Mouse (Mus musculus) monocyte, adult 5-6 weeks (primary cell): ENCODE results near the gene Cdc34. TPM values are rescaled to one million over a fixed set of nuclear protein-coding genes. Genes with fewer than 3 reads are reported as not detected.

Experiments
- ATAC-seq: fragments of 153-309, 156-312 bp; replicated peaks from 2 replicates; pipeline ENCODE4 v1.8.0; 2017; ENCODE audit warnings: mild to moderate bottlenecking; ENCODE audit not compliant: low TSS enrichment, insufficient number of reproducible peaks, severe bottlenecking, poor library complexity, low FRiP score
- total RNA-seq: library from RNA; stranded (forward); fragments of 200-1000, 200-491, 200-594 nt; gene quantifications from 3 replicates; pipeline ENCODE4 v1.2.3, GENCODE M21; 2017

The Cdc34 gene
- total RNA-seq, result 76.0 to 109 TPM (median 89.7 TPM) in 3 replicates

GRCm38 (mm10) chr10:79681591-79682245 lies at the start of gene Cdc34:
Cdc34 (plus strand) TSS chr10:79682195.
- ATAC-seq, result peak; percentile 52

GRCm38 (mm10) chr10:79633006-79633777 lies 48.8 kb upstream of the Cdc34 start:
- no peak for ATAC-seq

DNA sequence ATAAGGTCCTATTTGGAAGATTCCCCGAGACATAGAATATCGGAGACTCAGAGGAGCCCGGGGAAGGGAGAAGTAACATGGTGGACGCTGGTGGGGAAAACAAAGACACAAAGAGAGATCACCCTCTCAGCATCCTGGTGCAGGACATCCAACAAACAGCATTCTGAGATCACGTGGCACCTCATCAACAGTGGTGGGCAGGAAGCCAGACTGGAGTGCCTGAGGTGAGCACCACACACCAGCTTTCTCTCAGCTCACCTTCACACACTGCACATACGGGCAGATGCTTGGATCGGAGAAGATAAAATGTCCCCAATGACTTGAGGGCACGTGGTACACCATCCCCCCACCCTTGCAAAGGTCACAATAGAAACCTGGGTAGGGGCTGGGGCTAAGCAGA lies 45.7 kb upstream of the Cdc34 start:
- ATAC-seq, result no peak

DNA sequence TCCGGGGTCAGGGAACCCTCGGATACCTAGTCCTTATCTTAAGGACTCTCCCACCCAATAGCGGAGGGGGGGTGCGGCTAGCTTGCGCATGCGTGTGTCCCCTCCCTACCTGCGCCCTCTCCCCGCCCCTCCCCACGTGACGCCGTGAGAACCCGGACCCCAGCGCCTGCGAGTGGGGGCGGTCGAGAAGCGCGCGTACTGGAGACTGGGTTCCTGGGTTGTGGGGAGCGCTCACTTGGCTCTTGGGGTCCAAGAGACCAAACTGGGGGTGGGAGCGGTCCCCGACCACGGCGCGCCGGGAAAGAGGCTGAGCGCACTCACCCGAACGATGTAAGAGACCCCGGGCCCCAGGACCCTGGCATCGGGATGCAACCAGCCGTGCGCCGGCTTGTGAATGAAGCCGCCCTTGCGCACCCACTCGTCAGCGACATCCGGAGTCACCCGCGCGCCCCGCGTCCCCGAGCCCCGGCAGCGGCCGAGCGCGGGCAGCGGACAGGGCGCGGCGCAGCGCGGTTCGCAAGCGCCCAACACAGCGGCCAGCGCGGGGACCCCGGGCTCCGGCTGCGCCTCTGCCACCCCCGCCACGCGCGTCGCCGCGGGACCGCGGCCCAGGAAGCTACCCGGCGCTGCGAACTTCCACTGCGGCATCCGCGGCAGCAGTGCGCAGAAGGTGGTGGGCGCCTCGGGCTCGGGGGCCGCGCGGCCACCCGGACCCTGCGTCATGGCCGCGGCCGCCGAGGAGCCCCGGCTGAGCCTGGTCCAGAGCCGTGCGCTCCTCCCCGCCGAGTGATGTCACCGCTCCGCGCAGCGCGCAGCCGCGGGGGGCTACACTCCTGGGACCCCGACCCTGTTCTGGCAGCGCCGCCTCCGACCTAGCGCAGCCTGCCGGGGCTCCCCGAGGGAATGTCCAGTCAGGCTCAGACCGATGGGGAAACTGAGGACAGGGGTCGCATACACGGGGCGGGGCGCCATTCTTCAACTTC lies 44.6 kb upstream of the Cdc34 start, which contains the start of gene Shc2:
Gene Shc2, minus strand, starts transcription at position 791 of the 983 bp plus-strand sequence.
- ATAC-seq, result no peak

DNA sequence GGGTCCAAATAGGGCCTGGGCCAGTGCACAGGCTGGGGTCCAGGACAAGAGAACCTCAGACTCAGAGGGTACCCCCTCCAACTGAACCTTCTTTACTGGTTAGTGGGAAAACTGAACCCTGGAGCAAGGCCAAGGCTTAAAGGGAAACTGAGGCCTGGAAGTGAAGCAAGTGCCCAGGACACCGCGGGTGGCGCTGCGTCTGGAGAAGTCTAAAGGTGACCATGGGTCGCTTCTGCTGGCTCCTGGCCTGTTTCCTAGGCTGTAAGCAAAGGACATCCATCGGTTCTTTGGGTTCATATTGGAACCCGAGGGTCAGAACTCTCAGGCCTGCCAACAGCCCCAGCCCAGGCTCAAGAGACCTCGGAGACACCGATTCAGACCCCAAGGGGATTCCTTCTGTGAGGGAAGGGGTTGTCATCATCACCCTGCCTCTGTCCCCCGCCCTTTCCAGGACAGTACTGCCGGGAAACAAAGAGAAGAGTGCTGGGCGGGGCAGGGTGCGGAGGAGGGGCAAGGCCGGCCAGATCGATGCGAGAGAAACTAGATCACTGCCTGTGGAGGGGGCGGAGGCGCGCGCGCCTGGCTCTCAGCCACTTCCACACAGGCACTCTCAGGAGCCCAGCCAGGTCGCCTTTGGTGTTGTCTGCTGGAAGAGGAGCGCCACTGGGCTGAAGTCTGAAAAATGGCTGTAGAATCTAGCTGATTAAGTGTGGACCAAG lies 43.4 kb upstream of the Cdc34 start:
- no peak for ATAC-seq

- ATAC-seq, result no peak
Observed at GRCm38 (mm10) chr10:79645711-79646110, 36.3 kb upstream of the Cdc34 start, which contains the start of gene Odf3l2. Odf3l2 (minus strand) TSS chr10:79645738.

- peak; percentile 67 for ATAC-seq
Observed at GRCm38 (mm10) chr10:79649070-79649751, 32.8 kb upstream of the Cdc34 start.

- 0 out of 2 replicates have a peak, but pooled peaks have one; percentile 8 for ATAC-seq
Observed at GRCm38 (mm10) chr10:79652789-79653188, 29.2 kb upstream of the Cdc34 start.

DNA sequence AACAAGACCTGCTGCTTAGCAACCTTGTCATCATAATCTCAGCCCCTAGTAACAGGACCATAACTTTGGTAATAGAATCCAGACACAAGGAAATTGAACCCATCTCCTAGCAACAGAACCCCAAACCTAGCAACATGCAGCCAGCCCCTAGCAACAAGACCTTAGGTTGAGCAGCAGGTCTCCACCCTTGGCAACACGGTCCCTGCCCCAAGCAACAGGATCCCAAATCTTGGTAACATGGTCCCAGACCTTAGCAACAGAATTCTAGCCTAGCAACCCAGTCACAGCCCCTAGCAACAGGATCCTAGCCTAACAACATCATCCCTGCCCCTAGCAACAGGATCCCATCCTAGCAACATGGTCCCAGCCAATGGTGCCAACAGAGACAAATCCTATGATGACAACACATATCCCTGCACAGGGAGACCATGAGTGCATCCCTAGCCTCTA lies 27.0 kb upstream of the Cdc34 start:
- ATAC-seq, result no peak

DNA sequence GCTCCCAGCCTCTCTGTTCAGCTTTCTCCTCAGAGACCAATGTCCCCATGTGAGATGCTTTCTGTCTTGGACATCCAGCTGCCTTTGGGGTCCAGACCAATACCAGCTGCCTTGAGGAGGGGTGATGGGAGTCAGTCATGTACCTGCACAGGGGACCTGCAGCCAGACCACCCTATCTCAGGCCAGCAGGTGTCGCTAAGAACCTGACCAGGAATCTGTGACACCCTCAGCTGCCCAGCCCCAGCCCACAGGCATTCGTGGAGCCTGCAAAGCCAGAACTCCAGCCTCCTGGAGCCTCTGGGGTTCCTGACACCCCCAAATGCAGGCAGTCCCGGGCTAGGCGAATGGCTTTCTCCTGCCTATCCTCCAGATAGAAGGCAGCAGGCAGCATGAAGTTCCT lies 23.2 kb upstream of the Cdc34 start:
- ATAC-seq, result no peak

GRCm38 (mm10) chr10:79660298-79660697 lies 21.7 kb upstream of the Cdc34 start:
- no peak for ATAC-seq

DNA sequence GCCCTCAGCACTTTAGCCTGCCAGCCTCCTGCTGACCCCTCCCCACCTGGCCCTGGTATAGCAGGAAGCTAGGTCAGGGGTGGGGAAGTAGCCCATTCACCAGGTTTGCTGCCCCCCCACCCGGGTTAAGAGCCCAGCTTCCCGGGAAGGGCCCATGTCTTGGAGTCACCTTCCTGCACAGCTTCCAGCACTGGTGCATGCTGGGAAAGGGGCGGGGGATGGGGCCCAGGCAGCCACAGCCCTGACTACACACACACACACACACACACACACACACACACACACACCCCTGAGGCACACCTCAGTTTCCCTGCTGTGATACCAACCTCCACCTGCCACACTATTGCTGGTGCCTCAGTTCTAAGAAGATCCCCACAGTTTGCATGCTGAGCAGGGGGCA lies 20.1 kb upstream of the Cdc34 start:
- no peak for ATAC-seq

DNA sequence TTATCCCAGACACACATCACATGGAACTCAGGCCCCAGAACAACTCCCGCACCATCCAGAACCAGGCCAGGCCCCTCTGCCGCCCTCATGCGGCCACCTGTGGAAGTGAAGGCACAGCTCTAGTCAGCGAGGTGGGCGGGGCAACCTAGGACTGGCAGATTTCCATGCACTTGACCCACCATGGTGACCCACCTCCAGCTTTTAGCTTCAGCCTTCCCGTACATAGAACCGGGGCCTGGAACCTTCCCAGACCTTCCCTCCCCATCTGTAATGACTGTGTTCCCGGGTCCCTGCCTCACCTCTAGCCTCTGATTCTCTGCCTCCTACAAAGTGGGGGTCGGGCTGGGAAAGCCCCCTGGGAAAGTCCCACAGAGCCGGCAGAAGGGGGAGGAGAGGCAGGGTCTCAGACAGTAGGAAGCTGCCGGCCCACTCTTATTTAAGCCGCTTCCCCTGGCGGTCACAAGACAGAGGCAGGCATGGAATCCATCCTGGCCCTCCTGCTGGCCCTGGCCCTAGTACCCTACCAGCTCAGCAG lies 17.8 kb upstream of the Cdc34 start, which contains the start of gene Madcam1:
Gene Madcam1, plus strand, starts transcription at position 429 of the 535 bp plus-strand sequence.
- peak; percentile 32; the same call in 1 of the 2 replicates for ATAC-seq

DNA sequence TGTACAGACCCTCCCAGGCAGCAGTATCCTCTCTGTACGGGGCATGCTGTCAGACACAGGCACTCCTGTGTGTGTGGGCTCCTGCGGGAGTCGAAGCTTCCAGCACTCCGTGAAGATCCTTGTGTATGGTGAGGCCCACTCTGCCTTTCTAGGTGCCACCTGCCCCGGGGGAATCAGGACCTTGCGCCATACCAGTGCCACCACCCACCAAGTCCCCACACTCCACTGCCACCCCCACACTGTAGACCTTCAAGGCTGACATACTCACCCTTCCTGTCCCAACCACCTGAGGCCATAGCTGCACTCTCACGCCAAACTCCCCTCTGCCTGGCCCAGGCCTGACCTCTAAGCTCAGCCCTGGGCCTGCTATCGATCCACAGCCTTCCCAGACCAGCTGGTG lies 16.9 kb upstream of the Cdc34 start:
- ATAC-seq, result no peak

DNA sequence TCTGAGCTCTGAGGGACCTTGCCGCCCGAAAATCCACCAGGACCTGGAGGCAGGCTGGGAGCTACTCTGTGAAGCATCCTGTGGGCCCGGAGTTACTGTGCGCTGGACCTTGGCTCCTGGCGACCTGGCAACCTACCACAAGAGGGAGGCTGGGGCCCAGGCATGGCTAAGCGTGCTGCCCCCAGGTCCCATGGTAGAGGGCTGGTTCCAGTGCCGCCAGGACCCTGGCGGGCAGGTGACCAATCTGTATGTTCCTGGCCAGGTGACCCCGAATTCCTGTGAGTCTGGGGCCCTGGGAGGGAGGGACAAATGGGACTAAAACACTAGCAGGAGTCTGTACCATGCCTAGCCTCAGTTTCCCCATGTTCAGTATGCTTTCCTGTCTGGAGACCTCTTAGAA lies 15.5 kb upstream of the Cdc34 start:
- no peak for ATAC-seq

GRCm38 (mm10) chr10:79668076-79668475 lies 13.9 kb upstream of the Cdc34 start:
- ATAC-seq, result no peak

GRCm38 (mm10) chr10:79668771-79669575 lies 13.0 kb upstream of the Cdc34 start, which contains the start of gene Tpgs1:
Tpgs1 (plus strand) TSS chr10:79669369.
- peak; percentile 66 for ATAC-seq
